Mouse (Mus musculus) layer of hippocampus, adult 2 months (tissue): ENCODE results near the gene Josd2. TPM values are rescaled to one million over a fixed set of nuclear protein-coding genes. Genes with fewer than 3 reads are reported as not detected.
A peak's percentile ranks its signal among the peaks of the same experiment; 100 is the strongest.

Experiments used
- DNase-seq, 2 experiments: peaks; one replicate each; pipeline ENCODE4 v3.0.0; 2022; ENCODE audit warnings: low spot score in 2 of 2
- H3K27ac ChIP-seq: fragments of 200-600 bp; 2 replicates; pipeline ENCODE4 v1.8.1; 2022
- H3K4me3 ChIP-seq: fragments of 200-600 bp; 2 replicates; pipeline ENCODE4 v1.8.1; 2022; ENCODE audit warnings: mild to moderate bottlenecking
- CTCF ChIP-seq: fragments of 200-600 bp; conservative IDR thresholded peaks from 2 replicates; pipeline ENCODE4 v1.8.1; 2022; ENCODE audit warnings: antibody characterized with exemption, mild to moderate bottlenecking, moderate library complexity
- total RNA-seq, 2 experiments: library from RNA; stranded (reverse); gene quantifications; 2 replicates each; pipeline ENCODE4 v1.2.3; 2021

The Josd2 gene
- total RNA-seq, 2 experiments from 2014 or later, result 91.3 to 92.0 TPM

DNA sequence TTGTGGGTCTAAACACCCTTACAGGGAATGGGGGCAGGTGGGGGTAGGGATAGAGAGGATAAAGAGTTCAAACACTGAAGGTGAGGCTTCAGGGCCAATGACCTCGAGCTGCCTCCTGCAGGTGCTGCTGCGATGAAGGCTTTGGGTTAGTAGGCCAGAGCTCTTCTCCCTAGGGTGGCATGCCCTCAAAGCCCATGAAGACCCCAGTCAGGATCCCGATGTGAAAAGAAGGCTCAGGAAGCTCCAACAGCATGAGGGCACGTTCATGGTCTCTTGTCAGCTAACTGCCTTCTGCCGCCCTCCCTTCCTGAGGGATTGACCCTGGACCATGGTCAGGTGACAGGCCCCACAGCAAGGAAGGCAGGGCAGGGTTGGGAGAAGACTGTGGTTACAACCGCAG, 7.7 kb upstream of the Josd2 start:
- DNase-seq, result no peak
- no peak overlapping the region for H3K4me3 ChIP-seq
- no peak for TF ChIP-seq CTCF
- peak overlapping the region; percentile 46; the same call in 1 of the 2 replicates for H3K27ac ChIP-seq

DNA sequence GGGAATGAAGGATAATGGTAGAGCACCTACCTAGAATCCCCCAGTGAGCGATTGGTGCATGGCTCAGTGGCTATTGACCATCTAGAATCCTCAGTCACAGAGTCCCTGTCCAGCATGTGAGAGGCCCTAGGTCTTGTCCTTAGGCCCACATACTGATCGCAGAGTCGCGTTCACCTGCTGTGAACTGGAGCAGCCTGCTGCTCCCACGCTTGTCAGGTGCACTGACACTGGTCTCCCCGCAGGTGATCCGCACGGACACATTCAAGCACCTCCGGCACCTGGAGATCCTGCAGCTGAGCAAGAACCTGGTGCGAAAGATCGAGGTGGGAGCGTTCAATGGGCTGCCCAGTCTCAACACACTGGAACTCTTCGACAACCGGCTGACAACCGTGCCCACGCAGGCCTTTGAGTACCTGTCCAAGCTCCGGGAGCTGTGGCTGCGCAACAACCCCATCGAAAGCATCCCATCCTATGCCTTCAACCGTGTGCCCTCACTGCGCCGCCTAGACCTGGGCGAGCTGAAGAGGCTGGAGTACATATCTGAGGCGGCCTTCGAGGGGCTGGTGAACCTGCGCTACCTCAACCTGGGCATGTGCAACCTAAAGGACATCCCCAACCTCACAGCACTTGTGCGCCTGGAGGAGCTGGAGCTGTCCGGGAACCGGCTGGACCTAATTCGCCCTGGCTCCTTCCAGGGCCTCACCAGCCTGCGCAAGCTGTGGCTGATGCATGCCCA, 6.8 kb upstream of the Josd2 start:
- TF ChIP-seq CTCF, result no peak
- H3K27ac ChIP-seq, result no peak overlapping the region
- H3K4me3 ChIP-seq, result no peak overlapping the region
- DNase-seq, result no peak

DNA sequence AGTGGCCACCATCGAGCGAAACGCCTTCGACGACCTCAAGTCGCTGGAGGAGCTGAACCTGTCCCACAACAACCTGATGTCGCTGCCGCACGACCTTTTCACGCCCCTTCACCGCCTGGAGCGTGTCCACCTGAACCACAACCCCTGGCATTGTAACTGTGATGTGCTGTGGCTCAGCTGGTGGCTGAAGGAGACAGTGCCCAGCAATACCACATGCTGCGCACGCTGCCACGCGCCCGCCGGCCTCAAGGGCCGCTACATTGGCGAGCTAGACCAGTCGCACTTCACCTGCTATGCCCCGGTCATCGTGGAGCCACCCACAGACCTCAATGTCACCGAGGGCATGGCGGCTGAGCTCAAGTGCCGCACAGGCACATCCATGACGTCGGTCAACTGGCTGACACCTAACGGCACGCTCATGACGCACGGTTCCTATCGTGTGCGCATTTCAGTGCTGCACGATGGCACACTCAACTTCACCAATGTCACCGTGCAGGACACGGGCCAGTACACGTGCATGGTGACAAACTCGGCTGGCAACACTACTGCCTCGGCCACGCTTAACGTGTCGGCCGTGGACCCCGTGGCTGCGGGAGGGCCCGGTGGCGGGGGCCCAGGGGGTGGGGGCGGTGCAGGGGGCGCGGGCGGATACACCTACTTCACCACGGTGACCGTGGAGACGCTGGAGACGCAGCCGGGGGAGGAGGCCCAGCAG, 6.1 kb upstream of the Josd2 start:
- H3K4me3 ChIP-seq, result no peak overlapping the region
- no peak for TF ChIP-seq CTCF
- DNase-seq, result peak in 1 of 2 experiments; percentile 11
- peak overlapping the region; percentile 96 for H3K27ac ChIP-seq

DNA sequence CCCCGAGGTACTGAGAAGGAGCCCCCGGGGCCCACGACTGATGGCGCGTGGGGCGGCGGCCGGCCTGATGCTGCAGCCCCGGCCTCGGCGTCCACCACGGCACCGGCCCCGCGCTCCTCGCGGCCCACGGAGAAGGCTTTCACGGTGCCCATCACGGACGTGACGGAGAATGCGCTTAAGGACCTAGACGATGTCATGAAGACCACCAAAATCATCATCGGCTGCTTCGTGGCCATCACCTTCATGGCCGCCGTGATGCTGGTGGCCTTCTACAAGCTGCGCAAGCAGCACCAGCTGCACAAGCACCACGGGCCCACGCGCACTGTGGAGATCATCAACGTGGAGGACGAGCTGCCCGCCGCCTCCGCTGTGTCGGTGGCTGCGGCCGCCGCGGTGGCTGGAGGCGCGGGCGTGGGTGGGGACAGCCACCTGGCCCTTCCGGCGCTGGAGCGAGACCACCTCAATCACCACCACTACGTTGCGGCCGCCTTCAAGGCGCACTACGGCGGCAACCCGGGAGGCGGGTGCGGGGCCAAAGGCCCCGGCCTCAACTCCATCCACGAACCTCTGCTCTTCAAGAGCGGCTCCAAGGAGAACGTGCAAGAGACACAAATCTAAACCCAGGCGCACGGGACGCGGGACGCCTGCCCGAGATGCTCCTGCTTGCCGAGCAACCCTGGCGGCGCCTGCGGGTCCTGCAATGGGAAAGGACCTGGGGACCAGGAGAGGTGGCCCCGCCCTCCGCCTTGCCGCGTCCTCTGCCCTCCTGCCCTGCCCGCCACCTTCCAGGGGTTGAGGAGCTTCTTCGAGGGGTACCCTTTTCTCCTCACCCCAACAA, 5.3 kb upstream of the Josd2 start:
- DNase-seq, result peak in 1 of 2 experiments; percentile 33

DNA sequence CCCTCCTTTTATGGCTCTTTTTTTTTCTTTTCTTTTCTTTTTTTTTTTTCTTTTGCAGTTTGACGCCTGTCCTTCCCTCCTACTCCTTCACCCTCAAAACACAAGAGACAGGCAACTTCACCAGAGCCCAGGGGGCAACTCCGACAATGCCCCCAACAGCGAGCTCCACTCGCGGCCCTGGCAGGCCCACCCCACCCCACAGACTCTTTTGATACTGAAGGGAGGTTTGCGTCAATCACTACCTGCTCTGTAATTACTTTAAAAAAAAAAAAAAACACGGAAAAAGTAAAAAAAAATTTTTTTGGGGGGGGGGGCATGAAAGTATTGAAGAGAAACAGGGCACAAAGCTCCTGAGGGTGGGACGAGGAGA, 4.7 kb upstream of the Josd2 start:
- TF ChIP-seq CTCF, result no peak
- no peak for DNase-seq
- Histone ChIP-seq H3K27ac (peak overlapping the region; percentile 96), H3K4me3 (no peak overlapping the region)

More for the DNA sequence above, 5.3 kb upstream of the Josd2 start:
- TF ChIP-seq CTCF, result peak; percentile 62
- Histone ChIP-seq H3K27ac (peak overlapping the region; percentile 96), H3K4me3 (no peak overlapping the region)

DNA sequence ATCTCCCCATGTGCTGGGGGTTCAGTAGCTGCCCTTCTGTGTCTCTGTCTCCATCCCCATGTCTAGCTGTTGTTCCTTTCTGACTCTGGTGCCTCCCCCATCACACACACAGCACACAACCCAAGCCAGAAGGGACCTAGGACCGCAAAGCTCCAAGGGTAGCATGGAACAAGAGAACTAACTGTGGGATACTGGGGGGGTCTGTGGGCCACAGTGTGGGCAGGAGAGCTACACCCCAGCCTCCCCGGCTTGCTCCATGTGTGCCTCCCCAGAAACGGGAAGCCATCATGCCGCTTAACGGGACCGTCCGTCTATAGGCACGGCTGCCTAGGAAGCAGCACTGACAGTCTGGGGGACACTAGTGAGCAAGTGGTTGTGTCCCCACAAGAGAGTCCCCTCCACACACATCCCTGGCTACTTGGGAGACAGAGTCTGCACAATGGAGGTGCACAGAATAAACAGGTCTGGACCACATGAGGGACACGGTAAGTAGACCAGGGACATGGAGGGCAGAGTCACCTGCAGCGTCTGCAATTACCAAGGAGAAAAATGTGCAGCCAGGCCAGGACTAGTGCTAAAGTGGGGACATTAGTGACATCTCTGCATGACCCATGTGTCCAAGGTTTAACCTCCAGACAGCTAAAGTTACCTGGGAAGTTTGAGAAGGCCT, 4.1 kb upstream of the Josd2 start:
- no peak overlapping the region for H3K4me3 ChIP-seq
- H3K27ac ChIP-seq, result peak overlapping the region; percentile 96
- TF ChIP-seq CTCF, result no peak
- DNase-seq, result no peak

DNA sequence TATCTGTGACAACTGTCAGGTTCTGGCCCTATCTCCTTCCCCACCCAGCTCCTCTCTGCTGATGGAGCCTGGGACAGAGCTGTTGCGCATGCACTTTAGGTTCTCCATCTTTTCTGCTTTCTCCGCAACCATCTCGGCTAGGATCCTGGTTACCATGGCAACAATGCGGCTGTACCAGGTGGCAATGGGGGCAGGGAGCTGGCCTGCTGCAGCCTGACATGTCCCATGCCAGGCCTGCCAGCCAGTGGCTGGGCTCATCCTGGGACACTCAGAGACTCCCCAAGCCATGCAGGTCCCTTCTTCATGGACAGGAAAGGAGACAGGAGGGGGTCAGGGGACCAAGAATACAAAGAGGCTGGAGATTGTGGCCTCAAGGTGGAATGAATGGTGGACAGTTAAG, 3.3 kb upstream of the Josd2 start:
- Histone ChIP-seq H3K27ac (peak overlapping the region; percentile 96), H3K4me3 (no peak overlapping the region)
- DNase-seq, result peak; percentile 87 to 93
- TF ChIP-seq CTCF, result no peak

DNA sequence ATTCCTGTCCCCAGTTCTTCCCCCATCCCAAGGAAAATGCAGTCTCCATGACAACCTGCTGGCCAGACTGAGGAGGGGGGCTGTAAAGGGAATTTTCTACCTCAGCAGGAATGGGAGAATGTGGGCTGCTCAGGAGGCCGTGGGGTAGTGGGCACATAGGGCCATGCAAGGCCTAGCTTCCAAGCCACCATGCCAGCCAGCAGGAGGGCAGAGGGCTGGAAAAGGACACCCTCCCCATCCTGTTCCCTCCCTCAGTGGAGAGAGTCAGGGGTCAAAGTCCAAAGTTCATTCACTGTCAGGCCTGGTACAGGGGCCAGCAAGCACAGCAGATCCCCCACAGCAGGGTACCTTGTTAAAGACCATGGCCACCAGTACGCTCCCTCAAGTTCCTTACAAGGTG, 2.7 kb upstream of the Josd2 start, which contains the start of gene Aspdh:
Aspdh (plus strand) TSS at position 281 of the 400 bp plus-strand sequence.
- Histone ChIP-seq H3K27ac (peak within 1 kb of the TSS; percentile 96), H3K4me3 (no peak within 1 kb of the TSS)
- no peak for TF ChIP-seq CTCF
- no peak for DNase-seq

DNA sequence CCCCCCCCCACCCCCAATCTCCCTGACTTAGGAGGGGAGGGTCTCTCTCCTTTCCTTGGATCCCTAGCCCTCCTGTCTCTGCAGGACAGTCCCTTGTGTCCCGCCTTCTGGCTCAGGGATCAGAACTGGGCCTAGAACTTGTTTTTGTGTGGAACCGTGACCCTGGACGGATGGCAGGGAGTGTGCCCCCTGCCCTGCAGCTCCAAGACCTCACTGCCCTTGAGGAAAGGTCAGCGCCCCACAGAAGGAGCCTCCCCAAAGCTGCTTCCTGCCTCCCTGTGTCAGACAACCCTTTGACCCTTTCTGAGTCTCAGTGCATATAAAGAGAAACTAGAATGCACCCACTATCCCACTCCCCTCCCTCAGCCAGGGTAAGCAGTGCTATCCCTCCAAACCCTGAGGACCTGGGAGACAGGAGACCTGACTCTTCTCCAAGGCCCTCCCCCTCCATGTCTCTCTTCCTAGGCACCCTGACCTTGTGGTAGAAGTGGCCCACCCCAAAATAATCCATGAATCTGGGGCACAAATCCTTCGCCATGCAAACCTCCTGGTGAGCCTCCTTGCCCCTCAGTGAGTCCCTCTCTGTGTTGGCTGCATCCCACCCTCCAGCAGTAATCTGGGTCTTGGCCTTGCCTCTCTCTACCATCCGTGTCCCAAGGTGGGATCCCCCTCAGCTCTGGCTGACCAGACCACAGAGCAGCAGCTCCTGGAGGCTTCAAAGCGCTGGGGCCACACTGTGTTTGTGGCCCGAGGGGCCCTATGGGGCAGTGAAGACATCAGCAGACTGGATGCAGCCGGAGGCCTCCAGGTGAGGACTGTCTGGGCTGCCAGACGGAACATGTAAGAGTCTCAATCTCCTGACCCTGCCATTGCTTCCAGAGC, 1.5 kb upstream of the Josd2 start:
- Histone ChIP-seq H3K27ac (peak overlapping the region; percentile 96), H3K4me3 (no peak overlapping the region)
- DNase-seq, result no peak
- TF ChIP-seq CTCF, result no peak

DNA sequence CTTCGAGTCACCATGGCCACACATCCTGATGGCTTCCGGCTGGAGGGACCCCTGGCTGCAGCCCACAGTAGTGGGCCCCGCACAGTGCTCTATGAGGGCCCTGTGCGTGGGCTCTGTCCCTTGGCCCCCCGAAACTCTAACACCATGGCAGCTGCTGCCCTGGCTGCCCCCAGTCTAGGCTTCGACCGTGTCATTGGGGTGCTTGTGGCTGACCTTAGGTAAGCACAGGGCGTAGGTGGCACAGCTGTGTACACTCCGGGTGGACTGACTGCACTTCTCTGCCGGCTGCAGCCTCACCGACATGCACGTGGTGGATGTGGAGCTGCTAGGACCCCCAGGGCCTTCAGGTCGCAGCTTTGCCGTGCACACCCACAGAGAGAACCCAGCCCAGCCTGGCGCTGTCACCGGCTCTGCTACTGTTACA, 880 bp upstream of the Josd2 start:
- TF ChIP-seq CTCF, result peak; percentile 38
- no peak for DNase-seq
- H3K4me3 ChIP-seq, result no peak overlapping the region
- peak overlapping the region; percentile 96 for H3K27ac ChIP-seq

DNA sequence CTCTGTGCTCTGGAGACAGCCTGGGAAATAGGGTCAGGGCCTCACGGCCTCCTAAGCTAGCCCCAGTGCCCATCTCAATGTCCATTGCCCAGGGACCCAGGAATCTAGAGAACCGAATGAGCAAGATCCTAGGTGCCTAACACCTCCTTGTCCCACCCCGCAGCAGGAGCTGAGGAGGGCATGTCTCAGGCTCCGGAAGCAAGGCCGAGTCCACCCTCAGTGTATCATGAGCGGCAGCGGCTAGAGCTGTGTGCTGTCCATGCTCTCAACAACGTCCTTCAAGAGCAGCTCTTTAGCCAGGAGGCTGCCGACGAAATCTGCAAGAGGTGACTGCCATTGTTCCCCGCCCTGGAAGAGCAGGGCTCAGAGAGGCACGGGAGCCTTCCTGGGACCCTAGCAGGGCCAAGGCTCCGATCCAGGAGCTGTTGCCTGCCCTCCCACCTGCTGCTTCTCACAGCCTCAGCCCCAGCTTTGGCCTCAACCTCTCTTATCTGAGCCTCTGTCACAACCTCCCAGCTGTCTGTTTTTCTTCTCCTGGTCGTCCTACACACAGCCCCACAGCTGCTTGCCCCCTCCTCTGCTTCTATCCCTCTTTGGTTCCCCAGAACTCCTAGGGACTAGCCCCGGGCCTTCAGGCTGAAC, 985 bp downstream of the Josd2 start:
- Histone ChIP-seq H3K27ac (peak overlapping the region; percentile 96), H3K4me3 (peak overlapping the region; percentile 79)
- TF ChIP-seq CTCF, result no peak
- DNase-seq, result no peak
